Mouse (Mus musculus) heart, embryonic 12.5 days (tissue): ENCODE results near the gene Epha2. TPM values are rescaled to one million over a fixed set of nuclear protein-coding genes. Genes with fewer than 3 reads are reported as not detected.

ENCODE experiments used
- ATAC-seq: fragments of 200-750 bp; cut with Nextera tagmentation; 2 replicates; pipeline ENCODE4 v1.8.0; 2017; ENCODE audit warnings: moderate TSS enrichment, moderate library complexity; ENCODE audit not compliant: insufficient number of reproducible peaks, low FRiP score
- H3K27ac ChIP-seq: fragments of 300-500 bp; sonication (generic); 2 replicates; pipeline ENCODE4 v1.5.1; 2016; ENCODE audit warnings: mild to moderate bottlenecking, moderate library complexity; ENCODE audit not compliant: poor library complexity, severe bottlenecking
- H3K27me3 ChIP-seq: fragments of 300-500 bp; sonication (generic); replicated peaks from 2 replicates; pipeline ENCODE4 v1.6.1; 2016; ENCODE audit warnings: mild to moderate bottlenecking, moderate library complexity
- H3K36me3 ChIP-seq: fragments of 300-500 bp; sonication (generic); 2 replicates; pipeline ENCODE4 v1.6.1; 2016; ENCODE audit warnings: mild to moderate bottlenecking, moderate library complexity
- H3K4me1 ChIP-seq: fragments of 300-500 bp; sonication (generic); replicated peaks from 2 replicates; pipeline ENCODE4 v1.6.1; 2016; ENCODE audit warnings: mild to moderate bottlenecking
- H3K4me2 ChIP-seq: fragments of 300-500 bp; sonication (generic); 2 replicates; pipeline ENCODE4 v1.6.1; 2016; ENCODE audit warnings: mild to moderate bottlenecking, moderate library complexity
- H3K4me3 ChIP-seq: fragments of 300-500 bp; sonication (generic); 2 replicates; pipeline ENCODE4 v1.5.1; 2016; ENCODE audit warnings: mild to moderate bottlenecking
- H3K9ac ChIP-seq: fragments of 300-500 bp; sonication (generic); 2 replicates; pipeline ENCODE4 v1.6.1; 2016; ENCODE audit warnings: mild to moderate bottlenecking, moderate library complexity
- H3K9me3 ChIP-seq: fragments of 300-500 bp; sonication (generic); replicated peaks from 2 replicates; pipeline ENCODE4 v1.6.1; 2016; ENCODE audit warnings: mild to moderate bottlenecking, moderate library complexity
- WGBS: fragments of 180-500 bp; shearing (Covaris S2); methylation state at CpG from one replicate; pipeline ENCODE4 v1.1.7; 2016; 5-methylcytosine and 5-hydroxymethylcytosine counted together
- polyA plus RNA-seq: library from polyadenylated mRNA; unstranded; fragments of >200 nt; fragmentation: Nextera tagmentation; extraction: Ambion mirVana; gene quantifications from 2 replicates; pipeline ENCODE4 v1.2.1, GENCODE M21; 2016

Epha2 gene
- polyA plus RNA-seq, 1 experiment from 2014 or later: 5.3 TPM

GRCm38 (mm10) chr4:141352986-141353385 lies 51.9 kb downstream of the Epha2 start:
- H3K9me3 ChIP-seq: peaks cover 6% of the 10 kb centered on the region; the same call in 1 of the 2 replicates
- no peaks in the 10 kb centered on the region for H3K36me3 ChIP-seq
- H3K27me3 ChIP-seq: no peaks in the 10 kb centered on the region
- H3K4me3 ChIP-seq: no peak overlapping the region
- no peak for ATAC-seq
- no peak overlapping the region for H3K27ac ChIP-seq
- H3K4me2 ChIP-seq: no peak overlapping the region
- no peak overlapping the region for H3K9ac ChIP-seq
- WGBS: 79% methylated on average over 5 of the region's 5 CpGs
- H3K4me1 ChIP-seq: 0 out of 2 replicates have a peak, but pooled peaks cover 7% of the 10 kb centered on the region

GRCm38 (mm10) chr4:141353868-141354267 lies 52.8 kb downstream of the Epha2 start:
- ATAC-seq: 0 out of 2 replicates have a peak, but pooled peaks have one; percentile 10
- H3K4me1 ChIP-seq: 0 out of 2 replicates have a peak, but pooled peaks cover 7% of the 10 kb centered on the region
- no peaks in the 10 kb centered on the region for H3K36me3 ChIP-seq
- no peak overlapping the region for H3K4me2 ChIP-seq
- H3K9ac ChIP-seq: no peak overlapping the region
- no peaks in the 10 kb centered on the region for H3K27me3 ChIP-seq
- no peak overlapping the region for H3K27ac ChIP-seq
- WGBS: 67% methylated on average over 8 of the region's 8 CpGs
- peaks cover 6% of the 10 kb centered on the region; the same call in 1 of the 2 replicates for H3K9me3 ChIP-seq
- no peak overlapping the region for H3K4me3 ChIP-seq

GRCm38 (mm10) chr4:141357811-141358210 lies 56.8 kb downstream of the Epha2 start:
- no peak overlapping the region for H3K4me2 ChIP-seq
- no peak overlapping the region for H3K27ac ChIP-seq
- H3K4me1 ChIP-seq: 0 out of 2 replicates have a peak, but pooled peaks cover 8% of the 10 kb centered on the region
- no peaks in the 10 kb centered on the region for H3K27me3 ChIP-seq
- no peaks in the 10 kb centered on the region for H3K36me3 ChIP-seq
- ATAC-seq: no peak
- no peak overlapping the region for H3K4me3 ChIP-seq
- H3K9me3 ChIP-seq: peaks cover 6% of the 10 kb centered on the region; the same call in 1 of the 2 replicates
- H3K9ac ChIP-seq: no peak overlapping the region

GRCm38 (mm10) chr4:141359222-141359621 lies 58.2 kb downstream of the Epha2 start:
- H3K4me2 ChIP-seq: no peak overlapping the region
- ATAC-seq: no peak
- peaks cover 5% of the 10 kb centered on the region for H3K27me3 ChIP-seq
- 77% methylated on average over 6 of the region's 6 CpGs for WGBS
- no peak overlapping the region for H3K27ac ChIP-seq
- H3K4me1 ChIP-seq: 0 out of 2 replicates have a peak, but pooled peaks cover 5% of the 10 kb centered on the region
- H3K4me3 ChIP-seq: no peak overlapping the region
- no peak overlapping the region for H3K9ac ChIP-seq
- H3K36me3 ChIP-seq: no peaks in the 10 kb centered on the region
- H3K9me3 ChIP-seq: peaks cover 6% of the 10 kb centered on the region; the same call in 1 of the 2 replicates

- H3K27ac ChIP-seq: no peak overlapping the region
- H3K4me2 ChIP-seq: no peak overlapping the region
- no peak for ATAC-seq
- 0 out of 2 replicates have a peak, but pooled peaks cover 5% of the 10 kb centered on the region for H3K4me1 ChIP-seq
- no peaks in the 10 kb centered on the region for H3K36me3 ChIP-seq
- H3K27me3 ChIP-seq: peaks cover 21% of the 10 kb centered on the region
- H3K9ac ChIP-seq: no peak overlapping the region
- peaks cover 6% of the 10 kb centered on the region; the same call in 1 of the 2 replicates for H3K9me3 ChIP-seq
- WGBS: 37% methylated on average over 7 of the region's 7 CpGs
- no peak overlapping the region for H3K4me3 ChIP-seq
These were observed 59.8 kb downstream of the Epha2 start for GRCm38 (mm10) chr4:141360846-141361245.

GRCm38 (mm10) chr4:141362937-141363548 lies 62.0 kb downstream of the Epha2 start:
- no peaks in the 10 kb centered on the region for H3K36me3 ChIP-seq
- H3K27ac ChIP-seq: no peak overlapping the region
- H3K27me3 ChIP-seq: peaks cover 42% of the 10 kb centered on the region
- peaks cover 12% of the 10 kb centered on the region for H3K4me1 ChIP-seq
- WGBS: 20% methylated on average over 11 of the region's 11 CpGs
- no peak for ATAC-seq
- H3K4me2 ChIP-seq: no peak overlapping the region
- no peaks in the 10 kb centered on the region for H3K9me3 ChIP-seq
- H3K4me3 ChIP-seq: no peak overlapping the region
- no peak overlapping the region for H3K9ac ChIP-seq

GRCm38 (mm10) chr4:141365126-141365525 lies 64.1 kb downstream of the Epha2 start:
- H3K4me3 ChIP-seq: no peak overlapping the region
- H3K9me3 ChIP-seq: no peaks in the 10 kb centered on the region
- no peak overlapping the region for H3K4me2 ChIP-seq
- no peak overlapping the region for H3K27ac ChIP-seq
- H3K4me1 ChIP-seq: peaks cover 13% of the 10 kb centered on the region
- no peak overlapping the region for H3K9ac ChIP-seq
- ATAC-seq: no peak
- peaks cover 53% of the 10 kb centered on the region for H3K27me3 ChIP-seq
- WGBS: 61% methylated on average over 8 of the region's 8 CpGs
- H3K36me3 ChIP-seq: no peaks in the 10 kb centered on the region

GRCm38 (mm10) chr4:141365876-141366275 lies 64.8 kb downstream of the Epha2 start:
- Histone ChIP-seq H3K4me2 (no peak overlapping the region), H3K9ac (no peak overlapping the region), H3K27me3 (peaks cover 55% of the 10 kb centered on the region), H3K9me3 (no peaks in the 10 kb centered on the region), H3K27ac (no peak overlapping the region), H3K4me1 (peaks cover 13% of the 10 kb centered on the region), H3K36me3 (no peaks in the 10 kb centered on the region), H3K4me3 (no peak overlapping the region)
- WGBS: 42% methylated on average over 7 of the region's 7 CpGs
- no peak for ATAC-seq

GRCm38 (mm10) chr4:141367997-141368791 lies 67.2 kb downstream of the Epha2 start, which contains the start of gene Fam131c:
Gene Fam131c (plus strand): TSS chr4:141368220.
- H3K9me3 ChIP-seq: no peaks in the 10 kb centered on the region
- H3K36me3 ChIP-seq: no peaks in the 10 kb centered on the region
- H3K27ac ChIP-seq: 0 out of 2 replicates have a peak within 1 kb of the TSS, but pooled peaks have one; percentile 5
- H3K27me3 ChIP-seq: peaks cover 71% of the 10 kb centered on the region
- ATAC-seq: no peak
- peak within 1 kb of the TSS; percentile 79 for H3K9ac ChIP-seq
- peaks cover 13% of the 10 kb centered on the region for H3K4me1 ChIP-seq
- H3K4me3 ChIP-seq: peak within 1 kb of the TSS; percentile 69
- under 1% methylated on average over 65 of the region's 71 CpGs for WGBS
- H3K4me2 ChIP-seq: peak within 1 kb of the TSS; percentile 100

GRCm38 (mm10) chr4:141372426-141372825 lies 71.4 kb downstream of the Epha2 start:
- no peak overlapping the region for H3K9ac ChIP-seq
- H3K4me3 ChIP-seq: no peak overlapping the region
- peaks cover 12% of the 10 kb centered on the region for H3K4me1 ChIP-seq
- H3K27ac ChIP-seq: no peak overlapping the region
- ATAC-seq: no peak
- 87% methylated on average over 5 of the region's 5 CpGs for WGBS
- peaks cover 35% of the 10 kb centered on the region for H3K27me3 ChIP-seq
- H3K4me2 ChIP-seq: no peak overlapping the region
- no peaks in the 10 kb centered on the region for H3K36me3 ChIP-seq
- no peaks in the 10 kb centered on the region for H3K9me3 ChIP-seq
